Mouse (Mus musculus): ENCODE measurements around the gene Olfr385. TPM values are rescaled to one million over a fixed set of nuclear protein-coding genes. Genes with fewer than 3 reads are reported as not detected.
"Not testable (repeated sequence)": the region's sequence is repeated elsewhere in the genome, so short reads cannot be mapped to it uniquely, and the experiment has no call there.

Gene Olfr385
- not detected in 2 replicates for polyA plus RNA-seq (2016; fragmentation: Nextera tagmentation; extraction: Ambion mirVana)

DNA sequence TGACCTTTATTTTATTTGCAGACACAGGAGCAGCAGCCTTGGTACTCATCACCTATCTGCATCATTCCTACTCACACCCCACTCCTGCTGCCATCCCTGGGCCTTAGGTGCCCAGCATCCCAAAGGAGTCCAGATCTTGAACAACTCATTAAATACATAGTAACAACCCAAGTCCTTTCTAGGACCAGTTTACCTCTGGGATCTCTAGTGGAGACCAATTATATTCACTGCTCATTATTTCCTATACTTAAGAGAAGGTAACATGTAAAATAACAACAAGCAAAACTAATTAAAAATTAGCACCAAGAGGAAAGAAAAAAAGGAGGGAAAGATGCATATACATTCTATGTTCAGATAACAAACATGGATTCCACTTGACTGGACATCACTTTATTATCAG lies at the start of gene Olfr385:
TSS of gene Olfr385 (minus strand) at position 101 of the 400 bp plus-strand sequence.
- Histone ChIP-seq H3K9me3 (peaks cover 16% of the 10 kb centered on the region), H3K4me3 (no peak within 1 kb of the TSS), H3K36me3 (no peaks in the 10 kb centered on the region), H3K27ac (no peak within 1 kb of the TSS), H3K27me3 (ENCODE audit: insufficient read depth, poor library complexity, severe bottlenecking) (no peaks in the 10 kb centered on the region), H3K4me1 (replicated peaks) (no peaks in the 10 kb centered on the region)
- DNase-seq (ENCODE audit: low spot score), result no peak

DNA sequence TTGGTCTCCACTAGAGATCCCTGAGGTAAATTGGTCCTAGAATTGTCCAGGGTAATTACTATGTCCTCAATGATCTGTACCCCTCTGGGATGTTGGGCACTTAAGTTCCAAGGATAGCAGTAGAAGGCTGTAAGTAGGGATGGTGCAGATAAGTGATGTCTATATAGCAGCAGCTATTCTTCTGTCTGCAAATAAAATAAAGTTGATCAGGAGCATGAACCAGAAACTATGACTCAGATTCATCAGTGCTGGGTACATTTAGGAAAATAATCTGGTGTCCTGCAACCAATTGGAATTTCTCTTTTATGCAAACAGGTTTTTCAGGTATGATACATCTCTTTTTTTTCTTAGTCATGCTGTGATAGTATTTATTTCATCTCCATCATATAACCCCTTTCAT lies 5.5 kb upstream of the Olfr385 start, which contains the start of gene Olfr384:
TSS of gene Olfr384 (plus strand) at position 301 of the 400 bp plus-strand sequence.
- no peaks in the 10 kb centered on the region for H3K36me3 ChIP-seq
- H3K4me1 ChIP-seq (replicated peaks), result no peaks in the 10 kb centered on the region
- DNase-seq (ENCODE audit: low spot score), result no peak
- no peaks in the 10 kb centered on the region for H3K27me3 ChIP-seq (ENCODE audit: insufficient read depth, poor library complexity, severe bottlenecking)
- H3K9me3 ChIP-seq, result peaks cover 33% of the 10 kb centered on the region
- H3K4me3 ChIP-seq, result no peak within 1 kb of the TSS
- H3K27ac ChIP-seq, result no peak within 1 kb of the TSS

DNA sequence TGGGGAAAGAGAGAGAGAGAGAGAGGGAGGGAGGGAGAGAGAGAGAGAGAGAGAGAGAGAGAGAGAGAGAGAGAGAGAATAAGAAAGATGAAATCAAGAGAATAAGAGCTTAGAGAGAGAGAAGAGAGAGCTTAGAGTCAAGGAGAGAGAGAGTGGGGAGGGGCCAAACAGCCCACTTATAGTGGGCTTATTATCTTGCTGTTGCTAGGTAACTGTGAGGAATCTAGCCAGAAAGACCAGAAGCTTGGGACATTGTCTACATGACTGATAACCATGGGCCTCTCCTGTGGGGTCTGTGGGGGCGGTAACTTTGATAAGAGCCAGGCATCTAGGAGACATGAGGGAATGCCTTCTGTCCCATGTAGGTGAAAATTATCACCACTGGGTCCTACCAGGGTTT lies 9.6 kb downstream of the Olfr385 start:
- not testable (repeated sequence) for H3K27ac ChIP-seq; DNase-seq (ENCODE audit: low spot score); H3K36me3 ChIP-seq; H3K4me3 ChIP-seq; H3K27me3 ChIP-seq (ENCODE audit: insufficient read depth, poor library complexity, severe bottlenecking); H3K4me1 ChIP-seq (replicated peaks)
- peaks cover 16% of the 10 kb centered on the region for H3K9me3 ChIP-seq
- WGBS, result 76% methylated on average over 1 of the region's 1 CpGs

DNA sequence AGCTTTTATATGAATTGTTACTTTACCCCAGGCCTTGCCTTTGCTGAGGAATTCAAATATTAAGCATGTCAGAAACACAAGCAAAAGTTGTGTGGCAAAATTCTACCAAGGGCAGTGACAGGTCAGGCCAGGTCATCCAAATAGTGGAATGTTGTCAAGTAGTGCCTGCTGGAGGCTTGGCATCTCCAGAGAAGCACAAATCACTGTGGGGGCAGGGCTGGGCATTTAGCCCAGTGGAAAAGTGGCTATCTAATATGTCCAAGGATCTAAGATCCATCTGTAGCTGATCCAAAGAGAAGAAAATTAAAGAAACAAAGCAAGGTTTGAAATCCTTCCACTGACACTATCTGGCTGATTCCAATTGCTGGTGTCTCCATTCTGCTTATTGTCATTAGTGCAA lies 12.9 kb downstream of the Olfr385 start:
- no peak for DNase-seq (ENCODE audit: low spot score)
- peaks cover 24% of the 10 kb centered on the region for H3K9me3 ChIP-seq

More for the DNA sequence above, 12.9 kb downstream of the Olfr385 start:
- Histone ChIP-seq H3K4me1 (replicated peaks) (no peaks in the 10 kb centered on the region), H3K27ac (no peak overlapping the region), H3K4me3 (no peak overlapping the region), H3K27me3 (ENCODE audit: insufficient read depth, poor library complexity, severe bottlenecking) (no peaks in the 10 kb centered on the region), H3K36me3 (no peaks in the 10 kb centered on the region)

Other genes starting within 250 kb of the Olfr385 start
- not detected in 2 replicates for gene Olfr20, start 242.2 kb downstream of the Olfr385 start, polyA plus RNA-seq (2016; fragmentation: Nextera tagmentation; extraction: Ambion mirVana)
- not detected in 2 replicates for gene Olfr376, start 221.8 kb downstream of the Olfr385 start, polyA plus RNA-seq (2016; fragmentation: Nextera tagmentation; extraction: Ambion mirVana)
- not detected in 2 replicates for gene Olfr1, start 193.4 kb downstream of the Olfr385 start, polyA plus RNA-seq (2016; fragmentation: Nextera tagmentation; extraction: Ambion mirVana)
- not detected in 2 replicates for gene Olfr378, start 164.5 kb downstream of the Olfr385 start, polyA plus RNA-seq (2016; fragmentation: Nextera tagmentation; extraction: Ambion mirVana)
- not detected in 2 replicates for gene Olfr380, start 135.5 kb downstream of the Olfr385 start, polyA plus RNA-seq (2016; fragmentation: Nextera tagmentation; extraction: Ambion mirVana)
- gene Olfr381, start 101.4 kb downstream of the Olfr385 start, polyA plus RNA-seq (2016; fragmentation: Nextera tagmentation; extraction: Ambion mirVana), result not detected in 2 replicates
- gene Olfr382, start 75.8 kb downstream of the Olfr385 start, polyA plus RNA-seq (2016; fragmentation: Nextera tagmentation; extraction: Ambion mirVana), result not detected in 2 replicates
- gene Olfr384, start 5.6 kb upstream of the Olfr385 start, polyA plus RNA-seq (2016; fragmentation: Nextera tagmentation; extraction: Ambion mirVana), result not detected in 2 replicates
- gene Zfp735, start 95.8 kb upstream of the Olfr385 start, polyA plus RNA-seq (2016; fragmentation: Nextera tagmentation; extraction: Ambion mirVana), result not detected in 2 replicates
- gene Olfr389, start 187.7 kb upstream of the Olfr385 start, polyA plus RNA-seq (2016; fragmentation: Nextera tagmentation; extraction: Ambion mirVana), result not detected in 2 replicates
- gene Olfr390, start 190.0 kb upstream of the Olfr385 start, polyA plus RNA-seq (2016; fragmentation: Nextera tagmentation; extraction: Ambion mirVana), result not detected in 2 replicates
- gene Olfr391-ps, start 210.0 kb upstream of the Olfr385 start, polyA plus RNA-seq (2016; fragmentation: Nextera tagmentation; extraction: Ambion mirVana), result not detected in 2 replicates
- not detected in 2 replicates for gene Olfr392, start 224.0 kb upstream of the Olfr385 start, polyA plus RNA-seq (2016; fragmentation: Nextera tagmentation; extraction: Ambion mirVana)

Data from hindbrain, embryonic 10.5 days (tissue).